Mouse (Mus musculus) hindlimb bud, embryonic 11.5 days (tissue): ENCODE data around the gene AI467606.

Source experiments
- DNase-seq: peaks from one replicate; pipeline ENCODE4 v3.0.0-alpha.2; 2012; ENCODE audit warnings: low read depth, low spot score; ENCODE audit errors: extremely low spot score

AI467606 gene

DNA sequence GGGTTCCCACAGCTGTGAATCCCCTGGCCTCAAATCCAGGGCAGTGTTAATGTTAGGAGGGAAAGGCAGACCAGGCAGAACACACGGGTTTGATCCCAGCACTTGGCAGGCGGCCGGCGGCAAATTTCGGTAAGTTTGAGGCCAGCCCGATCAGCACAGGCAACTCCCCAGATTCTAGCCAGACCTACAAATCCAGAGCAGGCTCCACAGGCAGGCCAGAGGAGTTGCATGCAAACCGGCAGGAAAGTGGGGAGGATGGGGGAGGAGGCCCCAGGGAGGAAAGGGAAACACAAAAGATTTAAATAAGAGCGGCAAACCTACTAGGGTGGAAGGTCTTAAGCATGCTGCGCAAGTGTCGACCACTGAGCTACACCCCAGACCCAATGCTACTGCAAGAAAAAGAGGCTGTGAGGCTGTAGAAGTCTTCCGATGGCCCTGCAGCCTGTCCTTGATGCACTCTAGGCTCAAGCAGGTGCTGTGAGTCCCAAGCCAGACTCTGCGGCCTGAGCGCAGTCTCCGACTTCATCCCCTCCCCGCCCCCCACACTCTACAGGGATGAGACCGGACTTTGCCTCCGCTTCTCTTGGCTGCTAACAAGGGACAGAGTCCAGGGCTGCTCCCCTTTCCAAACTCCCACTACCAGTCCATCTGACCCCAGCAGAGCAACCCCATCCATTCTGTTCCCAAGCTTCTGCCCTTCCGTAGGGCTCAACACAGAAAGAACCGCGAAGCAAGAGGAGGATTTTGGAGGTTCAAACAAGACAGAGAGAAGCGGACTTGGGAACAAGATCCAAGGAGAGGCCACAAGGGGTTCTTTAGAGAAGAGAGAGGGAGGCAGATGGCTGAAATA is 30.1 kb downstream of the AI467606 start:
- DNase-seq = no peak

DNA sequence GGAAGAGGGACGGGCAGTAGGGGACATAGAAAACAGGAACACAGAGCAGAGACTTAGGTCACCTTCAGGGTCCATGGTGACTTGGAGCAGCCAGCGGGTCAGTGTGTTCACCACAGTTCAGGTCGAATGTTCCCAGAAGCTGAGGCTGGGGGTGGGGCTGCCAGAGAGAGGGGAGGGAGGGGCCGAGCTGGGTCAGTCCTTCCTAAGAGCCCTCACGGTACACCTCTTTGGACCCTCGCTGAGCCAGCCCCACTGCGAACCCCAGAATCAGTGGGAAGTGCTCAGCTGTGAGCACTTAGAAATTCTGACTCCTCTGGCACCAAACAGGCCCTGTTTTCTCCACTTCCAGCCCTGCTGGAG is 30.7 kb downstream of the AI467606 start, which contains the start of gene Qprt:
TSS of gene Qprt (minus strand) at position 316 of the 360 bp plus-strand sequence.
- DNase-seq = no peak

DNA sequence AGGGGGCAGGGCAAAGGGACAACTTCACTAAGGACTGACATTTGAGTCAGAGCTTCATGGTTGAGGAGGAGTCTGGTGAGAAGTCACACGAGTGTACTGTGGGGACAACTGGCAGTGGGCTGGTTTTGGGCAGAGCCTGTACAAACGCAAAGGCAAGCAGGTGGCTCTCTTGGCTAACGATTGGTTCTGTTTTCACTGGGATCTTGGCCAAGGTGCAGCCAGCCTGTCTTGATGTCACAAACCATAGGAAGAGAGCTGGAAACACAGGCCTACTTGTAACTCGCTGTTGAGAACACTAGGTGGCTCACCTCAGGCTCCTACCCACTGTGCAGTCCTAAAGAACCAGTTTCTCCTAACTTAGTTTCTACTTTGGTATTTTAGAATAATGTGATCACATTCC is 38.5 kb downstream of the AI467606 start:
- no peak for DNase-seq

DNA sequence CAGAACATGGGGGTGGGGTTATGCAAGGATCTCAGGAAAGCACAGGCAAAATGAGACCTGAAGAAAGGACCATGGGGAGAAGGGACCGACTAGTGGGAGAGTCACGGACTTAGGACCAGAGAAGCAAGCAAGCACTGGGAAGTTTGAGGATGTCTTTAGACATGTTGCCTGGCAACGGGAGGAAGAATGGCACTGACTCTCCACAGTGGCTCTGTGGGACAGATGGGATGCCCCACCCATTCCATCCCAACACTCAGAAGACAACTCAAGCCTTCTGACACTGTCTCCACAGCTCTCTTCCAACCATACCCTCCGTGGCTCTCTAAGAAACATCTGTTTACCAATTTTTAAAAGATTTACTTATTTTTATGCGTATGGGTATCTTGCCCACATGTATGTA is 42.0 kb downstream of the AI467606 start:
- no peak for DNase-seq

DNA sequence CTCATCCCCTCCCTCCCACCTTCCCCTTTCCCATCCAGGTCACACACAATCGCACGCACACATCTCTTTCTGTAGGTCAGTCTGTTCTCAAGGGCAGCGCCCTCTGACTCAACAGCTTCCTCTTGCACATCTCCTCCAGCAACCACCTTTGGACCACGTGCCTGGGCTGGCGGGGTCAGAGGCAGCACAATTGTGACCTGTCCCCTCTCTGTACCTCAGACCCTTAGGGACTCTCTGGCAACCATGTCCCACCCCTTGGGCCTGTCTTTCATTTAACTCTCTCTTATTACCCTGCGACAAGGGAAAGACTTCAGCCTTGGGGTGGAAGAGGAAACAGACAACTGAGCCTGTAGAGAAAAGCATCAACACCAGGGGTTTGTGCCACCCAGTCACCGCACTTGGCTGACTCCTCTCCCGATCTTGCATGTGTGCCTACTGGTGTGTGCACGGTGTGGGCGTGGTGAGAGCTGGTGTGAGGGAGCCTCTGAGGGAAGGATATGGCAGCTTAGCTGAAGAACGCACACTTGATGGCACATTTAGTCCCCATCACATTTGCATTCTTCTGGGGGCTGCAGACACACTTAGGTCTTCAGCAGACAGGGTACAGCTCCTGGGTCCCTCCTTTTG is 43.8 kb downstream of the AI467606 start:
- no peak for DNase-seq

DNA sequence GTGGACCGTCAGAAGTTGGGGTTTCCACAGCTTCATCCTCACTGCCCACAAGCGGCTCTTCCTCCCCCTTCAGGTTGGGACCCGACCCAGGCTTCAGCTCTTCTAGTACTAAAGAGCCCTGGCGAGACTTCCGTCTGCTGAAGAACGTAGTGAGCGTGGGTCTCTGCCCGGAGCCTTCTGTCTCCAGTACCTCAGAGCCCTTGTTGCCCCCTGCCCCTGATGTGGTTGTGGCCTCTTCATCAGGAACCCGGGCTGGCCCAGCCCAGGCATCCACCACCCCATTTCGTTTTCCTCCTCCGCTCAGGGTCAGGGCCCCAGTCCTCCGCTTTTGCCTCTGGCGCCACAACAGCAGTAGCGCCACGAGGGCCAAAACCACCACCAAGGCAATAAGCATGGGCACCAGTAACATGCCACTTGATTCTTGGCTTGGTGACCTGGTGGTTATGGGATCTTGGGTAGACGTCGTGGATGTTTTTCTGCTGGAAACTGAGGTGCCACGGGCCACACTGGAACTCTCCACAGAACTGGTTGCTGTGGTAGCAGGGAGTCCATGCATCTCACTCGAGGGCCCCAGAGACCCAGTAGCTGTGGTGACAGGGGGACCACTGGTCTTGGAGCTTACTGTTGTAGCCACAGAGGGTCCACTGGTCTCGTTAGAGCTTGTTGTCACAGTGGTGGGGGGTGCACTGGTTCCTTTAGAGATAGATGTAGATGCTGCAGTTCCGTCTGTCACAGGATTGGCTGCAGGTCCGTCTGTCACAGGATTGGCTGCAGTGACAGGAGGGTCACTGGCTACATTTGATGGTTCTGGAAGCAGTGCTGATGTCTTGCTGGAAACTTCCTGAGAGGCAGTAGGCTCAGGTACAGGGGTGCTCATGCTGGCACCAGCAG is 45.3 kb downstream of the AI467606 start:
- no peak for DNase-seq

DNA sequence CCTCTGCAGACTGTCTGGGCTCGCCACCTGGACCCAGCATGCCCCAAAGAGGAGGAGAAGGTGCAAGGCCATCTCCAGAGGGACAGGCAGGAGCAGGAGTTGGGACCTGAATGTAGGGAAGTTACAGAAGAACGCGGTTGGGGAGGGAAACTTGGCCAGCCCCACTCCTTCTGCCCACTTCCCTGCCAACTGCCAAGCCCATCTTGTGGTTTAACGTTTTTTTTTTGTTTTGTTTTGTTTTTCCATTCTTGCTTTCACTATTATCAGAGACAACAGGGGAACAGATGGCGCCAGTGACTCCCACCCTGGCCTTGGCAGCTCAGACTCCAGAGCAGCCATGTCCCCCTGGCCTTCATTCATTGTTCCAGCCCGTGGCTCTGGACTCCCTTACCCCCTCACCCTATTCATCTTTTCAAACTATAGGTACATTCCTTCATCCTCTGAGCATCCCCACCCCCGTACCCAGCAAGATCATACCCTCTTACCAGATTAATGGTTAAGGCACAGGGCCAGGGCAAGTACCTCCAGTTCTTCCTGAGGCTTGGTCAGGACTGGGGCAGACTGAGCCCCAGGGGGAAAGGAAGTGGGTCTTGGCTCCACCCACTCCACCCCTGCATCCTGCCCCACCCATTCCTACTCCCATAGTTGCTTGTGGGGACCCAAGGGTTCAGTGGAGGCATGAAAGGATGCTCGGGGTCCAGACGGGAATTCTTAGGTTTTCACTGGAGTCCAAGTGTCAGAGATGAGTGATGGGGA is 46.3 kb downstream of the AI467606 start, which contains the start of gene Spn:
TSS of gene Spn (minus strand) at position 562 of the 756 bp plus-strand sequence.
- no peak for DNase-seq

DNA sequence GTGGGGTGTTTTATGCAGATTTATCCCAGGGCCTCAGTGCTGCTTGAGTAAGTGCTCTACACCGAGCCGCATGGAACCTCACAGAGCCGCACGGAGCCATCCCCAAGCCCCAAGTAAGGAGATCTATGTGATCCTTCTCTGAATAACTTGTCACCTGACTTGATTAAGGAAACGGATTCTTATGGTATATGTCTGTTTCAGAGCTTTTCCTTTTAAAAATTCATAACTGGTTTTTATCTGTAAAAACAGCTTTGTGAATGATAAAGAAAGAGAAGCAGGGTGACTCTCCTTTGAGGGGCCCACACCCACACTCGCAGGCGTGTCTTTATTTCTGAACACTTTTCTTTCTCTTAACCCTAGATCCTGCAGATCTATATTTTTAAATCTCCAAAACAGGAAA is 47.9 kb downstream of the AI467606 start:
- DNase-seq = no peak

DNA sequence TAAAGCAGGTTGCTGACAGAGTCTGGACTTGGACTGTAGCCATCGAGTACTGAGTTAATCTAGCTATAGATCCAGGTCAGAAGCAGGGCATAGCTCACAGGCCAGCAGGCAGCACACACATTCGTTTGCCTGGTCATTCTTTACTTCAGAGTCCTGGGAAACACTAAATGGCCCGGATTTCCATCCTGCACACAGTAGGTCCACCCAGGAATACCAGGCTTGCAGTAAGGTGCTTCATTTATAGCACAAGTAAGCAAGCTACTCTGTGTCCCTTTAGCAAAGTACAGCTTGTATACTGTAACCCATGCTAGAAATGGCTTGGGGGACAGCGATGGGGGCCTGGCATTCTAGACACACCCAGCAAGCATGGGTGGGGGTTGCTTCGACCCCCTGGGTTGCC is 48.4 kb downstream of the AI467606 start:
- DNase-seq = no peak

DNA sequence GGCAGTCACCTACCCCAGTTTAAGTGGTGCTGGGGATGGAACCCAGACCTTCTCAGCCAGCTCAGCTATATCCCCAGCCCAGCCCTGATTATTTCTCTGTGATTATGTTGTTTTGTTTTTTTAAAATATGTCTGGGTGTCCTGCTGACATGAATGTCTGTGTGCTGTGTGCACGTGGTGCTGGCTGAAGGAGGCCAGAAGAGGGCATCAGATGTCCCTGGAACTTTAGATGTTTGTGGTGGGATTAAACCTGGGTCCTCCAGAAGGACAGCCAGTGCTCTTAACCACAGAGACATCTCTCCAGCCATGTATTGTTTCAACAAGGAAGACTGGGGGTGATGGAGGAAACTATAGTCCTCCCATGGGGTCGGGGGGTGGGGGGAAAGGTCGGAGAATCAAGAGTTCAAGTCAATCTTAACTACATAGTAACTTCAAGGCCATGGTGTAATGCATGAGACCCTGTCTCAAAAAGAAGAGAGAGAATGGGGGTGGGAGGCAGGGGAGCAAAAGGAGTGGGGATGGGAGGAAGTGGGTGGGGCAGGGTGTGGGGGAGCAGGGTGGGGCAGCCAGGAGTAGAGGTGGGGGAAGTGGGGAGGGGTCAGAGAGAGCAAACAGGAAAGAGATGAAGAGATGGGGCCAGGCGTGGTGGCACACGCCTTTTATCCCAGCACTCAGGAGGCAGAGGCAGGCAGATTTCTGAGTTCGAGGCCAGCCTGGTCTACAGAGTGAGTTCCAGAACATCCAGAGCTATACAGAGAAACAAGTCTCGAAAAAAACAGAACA is 49.7 kb downstream of the AI467606 start:
- no peak for DNase-seq

DNA sequence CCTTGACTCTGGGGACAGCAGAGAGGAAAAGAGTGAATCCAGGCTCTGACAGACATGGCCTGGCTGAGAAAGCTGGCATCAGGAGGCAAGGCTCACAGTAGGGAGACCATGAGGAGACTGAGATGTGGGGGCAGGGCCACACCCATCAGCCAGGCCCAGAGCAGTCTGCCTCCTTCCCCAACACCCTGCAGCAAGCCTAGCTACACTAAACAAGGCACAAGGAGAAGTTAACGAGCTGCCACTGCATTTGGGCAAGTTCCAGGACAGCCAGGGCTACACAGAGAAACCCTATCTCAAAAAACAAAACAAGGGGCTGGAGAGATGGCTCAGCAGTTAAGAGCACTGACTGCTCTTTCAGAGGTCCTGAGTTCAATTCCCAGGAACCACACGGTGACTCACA is 51.1 kb downstream of the AI467606 start:
- DNase-seq = no peak

DNA sequence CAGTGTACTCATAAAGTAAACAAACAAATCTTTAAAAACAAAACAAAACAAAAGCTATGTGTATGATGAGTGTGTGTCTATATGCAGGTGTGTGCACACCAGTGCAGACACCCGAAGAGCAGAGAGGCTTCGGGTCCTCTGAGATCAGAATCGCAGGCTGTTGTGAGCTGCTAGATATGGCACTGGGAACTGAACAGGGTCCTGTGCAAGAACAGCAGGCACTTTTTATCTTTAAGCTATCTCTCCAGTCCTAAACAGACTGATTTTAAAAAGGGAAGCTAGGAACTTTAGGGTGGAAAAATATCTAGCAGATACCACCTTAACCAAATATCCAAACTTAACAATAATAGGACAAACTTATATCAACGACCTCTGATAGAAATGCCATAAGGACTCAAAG is 51.5 kb downstream of the AI467606 start:
- DNase-seq = no peak
